Mouse (Mus musculus) liver, adult 10 weeks (tissue): ENCODE measurements around the gene Mkks. TPM values are rescaled to one million over a fixed set of nuclear protein-coding genes. Genes with fewer than 3 reads are reported as not detected.

Experiments used
- polyA plus RNA-seq: library from polyadenylated mRNA; stranded (reverse); fragments of 350-450 nt; fragmentation: Illumina TruSeq; extraction: RNeasy Lipid Tissue Mini Kit (QIAGEN cat#74804); gene quantifications from one replicate; pipeline ENCODE4 v1.2.3, GENCODE M21; 2014; ENCODE audit warnings: low read depth, low replicate concordance

Gene Mkks
- polyA plus RNA-seq: 58.1 TPM

DNA sequence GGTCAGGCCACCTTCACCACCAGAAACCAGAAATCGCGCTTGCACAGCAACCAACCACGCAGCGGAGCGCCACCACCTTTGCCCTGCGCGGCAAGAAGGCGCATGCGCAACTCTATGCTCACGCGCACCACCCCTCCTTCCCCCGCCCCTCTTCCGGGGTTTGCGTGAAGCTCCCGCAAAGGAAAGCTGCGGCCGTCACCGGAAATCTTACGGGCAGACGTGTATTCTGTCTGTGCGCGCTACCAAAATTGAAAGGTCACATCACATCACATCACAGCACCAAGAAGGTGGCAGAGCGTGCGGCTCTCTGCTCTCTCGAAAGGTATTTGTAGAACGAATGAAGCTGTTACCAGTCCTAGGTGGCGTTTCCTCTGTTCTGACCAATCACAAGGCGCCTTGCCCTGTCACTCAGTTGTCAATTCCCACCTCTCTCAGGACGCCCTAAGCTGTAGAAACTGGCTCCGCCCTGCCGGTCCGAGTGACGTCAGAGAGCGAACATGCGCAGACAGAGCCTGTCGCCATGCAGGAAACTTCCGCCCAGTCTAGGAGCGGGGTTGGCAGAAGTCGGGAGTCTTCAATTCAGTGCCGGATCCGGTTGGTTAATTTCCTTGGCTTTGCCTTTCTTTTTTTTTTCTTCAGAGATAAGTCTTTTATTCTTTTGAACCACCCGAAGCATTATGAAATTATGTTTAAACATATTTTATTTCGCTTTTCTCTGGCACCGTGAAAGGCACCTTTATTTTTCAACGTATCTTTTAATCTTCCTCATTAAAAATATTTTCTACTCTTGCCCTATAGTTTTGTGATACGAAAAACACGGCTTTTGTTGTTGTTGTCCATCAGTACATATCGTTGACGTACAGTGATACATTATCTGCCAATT is at the start of gene Mkks, which contains the start of the genes Slx4ip and AL731706.1:
TSS of gene Mkks (minus strand) at position 322 of the 883 bp plus-strand sequence.
TSS of gene Slx4ip (plus strand) at position 151 of the 883 bp plus-strand sequence.
TSS of gene AL731706.1 (minus strand) at position 322 of the 883 bp plus-strand sequence.

DNA sequence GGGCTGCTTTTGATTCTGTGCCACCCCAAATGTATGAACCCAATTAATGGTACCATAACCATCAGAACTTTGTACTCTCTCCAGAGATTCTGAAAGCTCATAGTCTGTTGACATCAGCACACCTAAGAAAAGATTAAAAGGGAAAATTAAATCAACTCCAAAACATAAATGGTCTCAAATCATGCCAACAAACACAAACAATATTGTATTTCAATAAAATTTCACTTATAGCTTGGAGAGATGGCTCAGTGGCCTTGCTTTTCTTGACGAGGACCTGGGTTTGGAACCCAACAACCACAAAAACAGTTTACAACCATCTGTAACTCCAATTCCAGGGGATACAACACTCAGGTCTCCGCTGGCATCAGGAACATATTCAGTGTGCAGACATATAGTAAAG is 5.6 kb downstream of the Mkks start, which contains the start of gene AL731706.2:
TSS of gene AL731706.2 (minus strand) at position 101 of the 400 bp plus-strand sequence.

Other genes with a start within 250 kb of the Mkks start
- gene Snap25, start 177.9 kb downstream of the Mkks start, polyA plus RNA-seq: not detected
- not detected for gene AL731706.2, start 5.7 kb downstream of the Mkks start, polyA plus RNA-seq
- 4.0 TPM for gene Slx4ip, start 171 bp downstream of the Mkks start, polyA plus RNA-seq
- gene AL731706.1, start within 50 bp of the Mkks start, polyA plus RNA-seq: 24.9 TPM
- gene Jag1, start 225.3 kb upstream of the Mkks start, polyA plus RNA-seq: 2.1 TPM